Mouse (Mus musculus) skeletal muscle tissue, postnatal 0 days (tissue): ENCODE measurements around the gene Hist1h1d. TPM values are rescaled to one million over a fixed set of nuclear protein-coding genes. Genes with fewer than 3 reads are reported as not detected.

Source experiments
- polyA plus RNA-seq: library from polyadenylated mRNA; unstranded; fragments of >200 nt; fragmentation: Nextera tagmentation; extraction: Ambion mirVana; gene quantifications from 2 replicates; pipeline ENCODE4 v1.2.1, GENCODE M21; 2015

Gene Hist1h1d
- 0.58 and 0.85 TPM in 2 replicates for polyA plus RNA-seq

GRCm38 (mm10) chr13:23552962-23553361 lies at the start of gene Hist1h1d:
TSS of gene Hist1h1d (plus strand) at chr13:23553262.

GRCm38 (mm10) chr13:23530901-23531875 lies 21.9 kb upstream of the Hist1h1d start, which contains the start of gene Hist1h4h:
TSS of gene Hist1h4h (plus strand) at chr13:23531050.

DNA sequence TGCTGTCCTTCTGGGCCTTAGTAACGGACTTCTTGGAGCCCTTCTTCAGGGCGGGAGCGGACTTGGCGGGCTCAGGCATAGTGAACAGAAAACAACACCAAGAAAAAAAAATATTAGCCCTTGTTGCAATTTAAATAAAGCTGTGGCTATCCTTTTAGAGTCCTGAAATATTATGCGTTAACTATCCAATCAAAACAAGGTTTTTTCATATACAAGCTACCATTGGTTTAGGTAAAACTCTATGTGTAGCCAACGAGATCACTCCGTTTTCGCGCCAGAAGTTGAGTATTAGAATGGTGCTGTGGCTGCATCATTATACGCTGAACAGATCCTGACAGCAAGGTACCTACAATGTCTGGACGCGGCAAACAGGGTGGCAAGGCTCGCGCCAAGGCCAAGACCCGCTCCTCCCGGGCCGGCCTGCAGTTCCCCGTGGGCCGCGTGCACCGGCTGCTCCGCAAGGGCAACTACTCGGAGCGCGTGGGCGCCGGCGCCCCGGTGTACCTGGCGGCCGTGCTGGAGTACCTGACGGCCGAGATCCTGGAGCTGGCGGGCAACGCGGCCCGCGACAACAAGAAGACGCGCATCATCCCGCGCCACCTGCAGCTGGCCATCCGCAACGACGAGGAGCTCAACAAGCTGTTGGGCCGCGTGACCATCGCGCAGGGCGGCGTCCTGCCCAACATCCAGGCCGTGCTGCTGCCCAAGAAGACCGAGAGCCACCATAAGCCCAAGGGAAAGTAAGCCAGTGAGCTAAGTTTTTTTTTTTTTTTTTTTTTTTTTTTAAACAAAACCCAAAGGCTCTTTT lies 19.3 kb upstream of the Hist1h1d start, which contains the start of gene Hist1h2af:
Gene Hist1h2af, plus strand, starts transcription at position 347 of the 808 bp plus-strand sequence.

GRCm38 (mm10) chr13:23535137-23536075 lies 17.7 kb upstream of the Hist1h1d start, which contains the start of gene Hist1h3g:
TSS of gene Hist1h3g (plus strand) at chr13:23535422.

GRCm38 (mm10) chr13:23542999-23543607 lies 10.0 kb upstream of the Hist1h1d start, which contains the start of gene Hist1h2bh:
TSS of gene Hist1h2bh (minus strand) at chr13:23543392.

GRCm38 (mm10) chr13:23543965-23544786 lies 8.9 kb upstream of the Hist1h1d start, which contains the start of gene Hist1h3f:
TSS of gene Hist1h3f (plus strand) at chr13:23544052.

GRCm38 (mm10) chr13:23551146-23551834 lies 1.8 kb upstream of the Hist1h1d start, which contains the start of gene Hist1h4f:
TSS of gene Hist1h4f (minus strand) at chr13:23551648.

DNA sequence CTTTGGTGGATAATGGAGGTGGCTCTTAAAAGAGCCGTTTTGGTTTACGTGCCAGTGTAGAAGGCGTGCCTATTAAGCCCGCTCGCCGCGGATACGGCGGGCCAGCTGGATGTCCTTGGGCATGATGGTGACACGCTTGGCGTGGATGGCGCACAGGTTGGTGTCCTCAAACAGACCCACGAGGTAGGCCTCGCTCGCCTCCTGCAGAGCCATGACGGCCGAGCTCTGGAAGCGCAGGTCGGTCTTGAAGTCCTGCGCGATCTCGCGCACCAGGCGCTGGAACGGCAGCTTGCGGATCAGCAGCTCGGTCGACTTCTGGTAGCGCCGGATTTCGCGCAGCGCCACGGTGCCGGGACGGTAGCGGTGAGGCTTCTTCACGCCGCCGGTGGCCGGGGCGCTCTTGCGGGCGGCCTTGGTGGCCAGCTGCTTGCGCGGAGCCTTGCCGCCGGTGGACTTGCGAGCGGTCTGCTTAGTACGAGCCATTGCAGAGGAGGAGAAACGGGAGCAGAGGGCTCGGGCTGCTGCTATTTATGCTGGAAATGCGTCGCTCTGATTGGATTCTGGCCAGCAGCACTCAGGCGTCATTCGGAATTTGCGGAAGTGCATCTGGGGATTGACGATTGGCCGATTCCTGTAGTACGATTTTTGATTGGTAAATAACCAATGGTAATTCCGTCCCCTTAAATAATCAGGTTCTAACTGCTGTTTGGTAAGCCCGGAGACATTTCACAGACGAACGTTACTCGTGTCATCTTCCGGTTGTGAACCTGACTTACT lies 9.0 kb downstream of the Hist1h1d start, which contains the start of gene Hist1h3e:
Gene Hist1h3e, minus strand, starts transcription at position 487 of the 777 bp plus-strand sequence.

GRCm38 (mm10) chr13:23571022-23571503 lies 18.0 kb downstream of the Hist1h1d start, which contains the start of the genes Hist1h2ae and Hist1h2bg:
TSS of gene Hist1h2ae (minus strand) at chr13:23571220.
TSS of gene Hist1h2bg (plus strand) at chr13:23571396.

GRCm38 (mm10) chr13:23573898-23574524 lies 20.9 kb downstream of the Hist1h1d start, which contains the start of the genes Hist1h2bf and Hist1h2ad:
TSS of gene Hist1h2bf (minus strand) at chr13:23574196.
TSS of gene Hist1h2ad (plus strand) at chr13:23574381.

GRCm38 (mm10) chr13:23575271-23575851 lies 22.3 kb downstream of the Hist1h1d start, which contains the start of gene Hist1h3d:
TSS of gene Hist1h3d (plus strand) at chr13:23575763.

GRCm38 (mm10) chr13:23581408-23582218 lies 28.6 kb downstream of the Hist1h1d start, which contains the start of gene Hist1h4d:
TSS of gene Hist1h4d (plus strand) at chr13:23581598.

